ENCODE assay signal across 12 mouse cellular contexts in the genomic region with DNA sequence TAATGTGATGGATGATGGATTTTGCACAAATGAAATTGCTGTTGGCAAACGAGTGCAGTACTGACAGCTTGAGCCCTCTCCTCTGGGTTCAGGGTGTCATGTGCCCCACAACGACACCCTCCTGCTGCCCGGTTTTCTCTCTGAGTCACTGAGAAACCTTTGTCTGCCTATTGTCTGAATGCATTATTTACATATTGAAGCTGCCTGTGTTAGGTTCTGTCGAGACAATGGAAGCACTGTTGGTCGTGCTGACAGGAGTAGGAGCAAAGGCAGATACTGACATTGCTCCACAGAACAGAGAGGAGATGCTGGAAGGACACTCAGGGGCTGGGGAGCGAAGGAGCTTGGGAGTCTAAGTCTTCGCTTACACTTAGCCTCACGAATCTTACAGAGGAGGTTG. TPM values are rescaled to one million over a fixed set of nuclear protein-coding genes. Genes with fewer than 3 reads are reported as not detected.
DNase-seq lines count a peak whose midpoint lies in the region; ATAC-seq lines count a peak whose summit lies in the region.
"Had no signal": no experiment of that assay in that cellular context is flagged by ENCODE, and none has a peak within 500 bp of the region (broad histone marks: within the 10 kb centered on the region; RNA-seq: fewer than 3 reads in every experiment).

No protein-coding gene starts in this region.

- peak; percentile 18 for DNase-seq in cerebellum, adult 9-11 months
- DNase-seq in cerebellum, adult 8-10 months: no peak
- peak; percentile 78 for DNase-seq in layer of hippocampus, adult 9-11 months
- DNase-seq in layer of hippocampus, adult 9-10 months (ENCODE audit: low spot score): no peak
- DNase-seq in embryo, embryonic 11 days: peak; percentile 27
- DNase-seq in thymus, postnatal 36 days: no peak
- DNase-seq in kidney, postnatal 10 days: no peak
- DNase-seq: lung, postnatal 4 days; thymus, postnatal 14 days had no signal

- no peaks in the 10 kb centered on the region for H3K36me3 ChIP-seq in neural tube, embryonic 12.5 days
- H3K36me3 ChIP-seq: heart, embryonic 10.5 days had no signal

- H3K27ac ChIP-seq in neural tube, embryonic 12.5 days: no peak overlapping the region
- H3K27ac ChIP-seq: heart, embryonic 10.5 days; liver, embryonic 14.5 days had no signal

- H3K4me1 ChIP-seq in neural tube, embryonic 12.5 days: peaks cover 5% of the 10 kb centered on the region; the same call in 1 of the 2 replicates
- H3K4me1 ChIP-seq: heart, embryonic 10.5 days had no signal

- no peaks in the 10 kb centered on the region for H3K9me3 ChIP-seq in neural tube, embryonic 12.5 days
- H3K9me3 ChIP-seq: heart, embryonic 10.5 days had no signal

- no peak overlapping the region for H3K4me2 ChIP-seq in neural tube, embryonic 12.5 days (replicated peaks)

- no peak overlapping the region for H3K4me3 ChIP-seq in neural tube, embryonic 12.5 days
- H3K4me3 ChIP-seq: heart, embryonic 10.5 days had no signal

- H3K9ac ChIP-seq in neural tube, embryonic 12.5 days: no peak overlapping the region
- H3K9ac ChIP-seq: liver, embryonic 14.5 days had no signal

- 36% methylated on average over 8 of the region's 8 CpGs for WGBS in neural tube, embryonic 12.5 days

- H3K27me3 ChIP-seq in neural tube, embryonic 12.5 days (replicated peaks): no peaks in the 10 kb centered on the region

- ATAC-seq in neural tube, embryonic 12.5 days (ENCODE audit: low FRiP score, low read depth): peak; percentile 65

RNA-seq across cellular contexts. Expression of gene Tmem178b, which starts 44.2 kb away (rescaled TPM):
- polyA plus RNA-seq in neural tube, embryonic 12.5 days (2016; fragmentation: Nextera tagmentation; extraction: Ambion mirVana): 18.4 and 19.5 TPM in 2 replicates
- polyA plus RNA-seq: liver, embryonic 14.5 days had no signal

Comparison
In these comparisons a context has a peak if more than half of its experiments do, and no peak if none do; other contexts are left out.
1. DNase-seq: peak in cerebellum, adult 9-11 months (single experiment), layer of hippocampus, adult 9-11 months (single experiment) and embryo, embryonic 11 days (single experiment); none in cerebellum, adult 8-10 months (single experiment), layer of hippocampus, adult 9-10 months (single experiment), thymus, postnatal 36 days (0 of 2) and kidney, postnatal 10 days (single experiment).